Mouse (Mus musculus): ENCODE results near the gene Elovl1. TPM values are rescaled to one million over a fixed set of nuclear protein-coding genes. Genes with fewer than 3 reads are reported as not detected.

Elovl1 gene
- polyA plus RNA-seq (2012; rRNA removed): 77.6 and 88.8 TPM in 2 replicates

DNA sequence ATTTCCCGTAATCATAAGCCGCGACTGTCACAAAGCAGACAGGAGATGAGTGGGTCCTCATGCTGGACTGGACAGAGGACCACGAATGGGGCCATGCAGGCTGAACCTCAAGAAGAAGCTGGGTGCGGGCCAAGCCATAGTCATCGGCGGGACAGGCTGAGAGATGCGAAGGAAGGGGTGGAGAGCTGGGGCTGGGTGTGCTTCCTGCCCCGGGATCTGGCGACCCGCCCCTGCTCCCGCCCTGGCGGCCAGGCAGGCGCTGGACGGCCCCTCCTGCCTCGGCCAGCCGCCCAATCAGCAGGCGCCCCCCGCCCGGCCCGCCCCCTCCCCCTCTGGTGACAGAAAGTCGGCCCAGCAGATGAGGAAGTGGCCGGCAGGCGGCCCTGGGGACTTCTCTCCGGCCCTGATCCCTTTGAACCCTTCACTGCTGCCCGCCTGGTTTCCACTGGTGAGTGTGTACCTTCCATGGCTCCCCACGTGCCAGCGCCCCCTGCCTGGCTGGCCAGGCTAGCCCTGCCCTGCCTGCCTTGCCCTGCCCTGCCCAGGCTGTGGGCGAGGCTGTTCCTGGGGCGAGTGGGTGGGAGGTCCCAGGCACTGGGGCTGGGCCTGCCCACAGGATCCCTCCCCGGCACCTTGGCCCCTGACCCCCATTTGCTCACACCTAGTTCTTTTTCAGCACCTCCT lies at the start of gene Elovl1:
Gene Elovl1 (plus strand): TSS at position 326 of the 684 bp plus-strand sequence.

DNA sequence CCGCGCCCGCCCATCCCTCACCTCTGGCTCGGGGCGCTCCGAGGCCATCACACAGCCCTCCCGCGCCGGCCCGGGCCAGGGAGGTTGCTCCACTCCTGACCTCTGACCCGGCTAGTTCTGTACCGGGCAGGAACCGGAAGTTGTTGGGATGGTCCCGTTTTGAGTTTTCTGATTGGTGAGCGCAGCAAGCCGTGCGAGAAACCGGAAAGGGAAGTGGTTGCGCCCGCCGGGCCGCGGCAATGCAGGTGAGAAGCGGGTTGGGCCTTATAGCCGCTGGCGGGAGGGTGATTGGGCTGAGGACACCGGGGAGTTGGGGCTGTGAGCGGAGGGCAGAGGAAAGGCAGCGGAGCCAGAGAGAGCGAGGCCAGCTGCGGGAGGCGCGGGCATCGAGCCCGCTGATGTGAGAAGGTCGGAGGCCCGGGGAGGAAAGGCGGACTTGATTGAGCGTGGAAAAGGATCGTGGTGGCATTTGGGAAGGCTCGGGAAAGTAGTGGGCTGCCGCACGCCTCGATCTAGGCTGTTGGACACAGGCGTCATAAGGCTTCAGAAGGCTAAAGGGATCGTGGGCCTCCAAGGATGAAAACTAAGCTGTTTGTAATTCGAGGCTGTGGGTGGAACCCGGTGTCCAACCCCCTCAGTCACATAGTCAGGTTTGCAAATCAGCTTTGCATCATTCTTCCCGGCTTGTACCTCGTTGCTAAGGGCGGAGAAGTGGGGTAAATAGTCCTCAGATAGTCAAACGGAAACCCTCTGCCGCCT lies 18.6 kb upstream of the Elovl1 start, which contains the start of the genes Szt2 and Med8:
Gene Szt2 (minus strand): TSS at position 132 of the 759 bp plus-strand sequence.
Gene Med8 (plus strand): TSS at position 196 of the 759 bp plus-strand sequence.

DNA sequence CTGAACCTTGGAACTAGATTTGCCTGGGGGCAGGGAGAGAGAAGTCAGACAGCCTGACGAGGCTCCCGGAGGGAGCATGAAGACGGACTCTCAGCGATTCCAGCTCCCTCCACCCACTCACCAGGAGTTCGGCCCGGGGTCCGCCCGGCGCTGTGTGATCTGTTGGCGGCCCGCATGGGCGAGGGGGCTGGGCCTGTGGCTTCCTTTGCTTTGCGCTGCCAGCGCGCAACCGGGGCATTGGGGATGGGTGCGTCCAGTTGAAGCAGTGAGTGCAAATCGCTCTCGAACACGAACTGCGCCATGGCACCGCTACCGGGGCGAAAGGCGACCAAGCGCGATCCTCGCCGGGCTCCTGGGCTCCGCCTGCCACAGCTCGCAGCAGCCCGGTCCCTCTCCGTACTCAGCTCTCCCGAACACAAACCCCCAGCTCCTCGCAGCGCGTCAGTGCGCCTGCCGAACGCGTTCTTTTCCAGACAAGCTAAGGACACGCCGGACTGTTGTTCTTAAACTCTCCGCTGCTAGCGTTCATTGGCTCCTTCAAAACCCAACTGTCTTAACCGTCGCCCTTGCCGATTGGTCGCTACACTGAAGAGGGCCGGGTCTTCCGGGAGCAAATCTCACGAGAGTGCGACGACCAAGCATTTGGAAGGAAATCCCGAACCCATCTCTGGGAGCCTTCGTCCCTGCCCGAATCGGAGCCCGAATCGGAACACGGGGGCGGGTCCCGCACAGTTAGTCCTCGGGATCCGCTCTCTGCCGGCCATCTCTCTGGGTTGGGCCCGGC lies 9.1 kb downstream of the Elovl1 start, which contains the start of gene Cdc20:
Gene Cdc20 (minus strand): TSS at position 533 of the 784 bp plus-strand sequence.

DNA sequence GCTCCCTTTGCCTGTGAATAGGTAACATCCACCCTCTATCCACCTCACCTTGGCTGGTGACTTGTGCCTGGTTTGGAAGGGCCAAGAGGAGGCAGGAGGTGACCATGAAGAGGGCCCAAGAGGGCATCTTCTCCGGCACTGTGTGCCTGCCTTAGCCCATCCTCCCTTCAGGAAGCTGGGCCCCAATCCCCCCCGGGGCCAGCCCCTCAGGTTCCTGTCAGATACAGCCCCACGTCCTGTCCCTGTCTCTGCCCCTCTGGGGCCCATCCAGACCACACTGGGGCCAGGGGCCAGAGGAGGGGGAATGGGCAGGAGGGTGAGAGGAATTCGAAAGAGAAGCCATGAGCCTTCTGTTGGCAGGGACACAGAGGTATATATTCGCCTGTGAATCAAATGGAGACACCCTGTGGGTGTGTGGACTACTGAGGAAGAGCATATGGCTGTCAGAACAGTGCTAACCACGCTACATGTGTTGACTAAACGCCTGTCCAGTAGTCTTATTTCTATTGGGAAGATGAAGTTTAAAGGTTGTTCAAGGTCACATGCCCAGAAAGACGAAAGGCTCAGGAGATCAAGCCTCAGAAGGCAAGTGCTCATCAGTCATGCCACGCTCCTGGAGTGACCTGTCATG lies 29.6 kb downstream of the Elovl1 start, which contains the start of gene Mpl:
Gene Mpl (minus strand): TSS at position 169 of the 631 bp plus-strand sequence.

Other genes with a start within 250 kb of the Elovl1 start
- 12.8 and 14.0 TPM in 2 replicates for gene Kdm4a, start 248.1 kb upstream of the Elovl1 start, polyA plus RNA-seq (2012; rRNA removed)
- 7.1 and 7.8 TPM in 2 replicates for gene Ptprf, start 136.7 kb upstream of the Elovl1 start, polyA plus RNA-seq (2012; rRNA removed)
- gene Szt2, start 18.8 kb upstream of the Elovl1 start, polyA plus RNA-seq (2012; rRNA removed): 3.8 and 6.2 TPM in 2 replicates
- gene Med8, start 18.8 kb upstream of the Elovl1 start, polyA plus RNA-seq (2012; rRNA removed): 52.1 and 57.8 TPM in 2 replicates
- 93.7 and 120 TPM in 2 replicates for gene Cdc20, start 9.3 kb downstream of the Elovl1 start, polyA plus RNA-seq (2012; rRNA removed)
- gene Mpl, start 29.4 kb downstream of the Elovl1 start, polyA plus RNA-seq (2012; rRNA removed): 4.6 and 5.2 TPM in 2 replicates
- gene Tie1, start 62.0 kb downstream of the Elovl1 start, polyA plus RNA-seq (2012; rRNA removed): 4.7 and 5.5 TPM in 2 replicates
- 3.9 and 5.4 TPM in 2 replicates for gene 2610528J11Rik, start 98.9 kb downstream of the Elovl1 start, polyA plus RNA-seq (2012; rRNA removed)
- gene Tmem125, start 116.0 kb downstream of the Elovl1 start, polyA plus RNA-seq (2012; rRNA removed): 0.99 and 1.0 TPM in 2 replicates
- 0.53 and 0.67 TPM in 2 replicates for gene Cfap57, start 192.7 kb downstream of the Elovl1 start, polyA plus RNA-seq (2012; rRNA removed)
- gene Ebna1bp2, start 192.7 kb downstream of the Elovl1 start, polyA plus RNA-seq (2012; rRNA removed): 60.5 and 62.5 TPM in 2 replicates
- not detected in 2 replicates for gene Olfr62, start 230.9 kb downstream of the Elovl1 start, polyA plus RNA-seq (2012; rRNA removed)

All from liver, embryonic 14 days (tissue).